Mouse (Mus musculus) liver, embryonic 15.5 days (tissue): ENCODE results near the gene Chd5. TPM values are rescaled to one million over a fixed set of nuclear protein-coding genes. Genes with fewer than 3 reads are reported as not detected.

Experiments used
- ATAC-seq: fragments of 200-750 bp; cut with Nextera tagmentation; 2 replicates; pipeline ENCODE4 v1.8.0; 2017; ENCODE audit warnings: moderate number of reproducible peaks, mild to moderate bottlenecking, moderate library complexity; ENCODE audit not compliant: insufficient read depth
- H3K27ac ChIP-seq: fragments of 300-500 bp; sonication (generic); replicated peaks from 2 replicates; pipeline ENCODE4 v1.5.1; 2015; ENCODE audit warnings: mild to moderate bottlenecking, inconsistent platforms
- H3K27me3 ChIP-seq: fragments of 300-500 bp; sonication (generic); 2 replicates; pipeline ENCODE4 v1.6.1; 2015; ENCODE audit warnings: mild to moderate bottlenecking, inconsistent platforms
- H3K36me3 ChIP-seq: fragments of 300-500 bp; sonication (generic); replicated peaks from 2 replicates; pipeline ENCODE4 v1.6.1; 2015; ENCODE audit warnings: moderate library complexity, mild to moderate bottlenecking, inconsistent platforms
- H3K4me1 ChIP-seq: fragments of 300-500 bp; sonication (generic); replicated peaks from 2 replicates; pipeline ENCODE4 v1.6.1; 2015; ENCODE audit warnings: inconsistent platforms
- H3K4me2 ChIP-seq: fragments of 300-500 bp; sonication (generic); 2 replicates; pipeline ENCODE4 v1.6.1; 2015; ENCODE audit warnings: moderate library complexity, mild to moderate bottlenecking, inconsistent platforms
- H3K4me3 ChIP-seq: fragments of 300-500 bp; sonication (generic); replicated peaks from 2 replicates; pipeline ENCODE4 v1.5.1; 2015; ENCODE audit warnings: mild to moderate bottlenecking, inconsistent platforms
- H3K9ac ChIP-seq: fragments of 300-500 bp; sonication (generic); 2 replicates; pipeline ENCODE4 v1.6.1; 2015; ENCODE audit warnings: moderate library complexity, mild to moderate bottlenecking, inconsistent platforms
- H3K9me3 ChIP-seq: fragments of 300-500 bp; sonication (generic); replicated peaks from 2 replicates; pipeline ENCODE4 v1.6.1; 2016; ENCODE audit warnings: inconsistent platforms
- WGBS: fragments of 180-500 bp; shearing (Covaris S2); methylation state at CpG from one replicate; pipeline ENCODE4 v1.1.7; 2015; ENCODE audit warnings: mixed read lengths; ENCODE audit not compliant: insufficient replicate concordance; 5-methylcytosine and 5-hydroxymethylcytosine counted together
- polyA plus RNA-seq: library from polyadenylated mRNA; unstranded; fragments of >200 nt; fragmentation: Nextera tagmentation; extraction: Ambion mirVana; gene quantifications from 2 replicates; pipeline ENCODE4 v1.2.1, GENCODE M21; 2015

The Chd5 gene
- polyA plus RNA-seq, 1 experiment from 2014 or later, result 0.16 TPM

DNA sequence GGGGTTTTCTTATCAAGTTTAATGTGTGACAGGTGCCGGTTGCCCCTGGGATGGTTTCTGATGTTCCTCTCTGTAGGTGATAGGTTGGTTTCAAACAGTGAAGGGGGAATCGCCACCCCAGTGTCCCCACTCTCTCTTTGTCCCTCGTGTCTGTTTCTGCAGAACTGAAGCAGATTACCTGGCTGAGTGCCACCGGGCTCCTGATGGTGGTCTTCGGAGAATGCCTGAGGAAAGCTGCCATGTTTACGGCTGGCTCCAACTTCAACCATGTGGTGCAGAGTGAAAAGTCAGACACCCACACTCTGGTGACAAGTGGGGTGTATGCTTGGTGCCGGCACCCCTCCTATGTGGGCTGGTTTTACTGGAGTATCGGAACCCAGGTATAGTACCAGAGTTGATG, 38.1 kb upstream of the Chd5 start:
- WGBS, result 87% methylated on average over 8 of the region's 8 CpGs
- no peaks in the 10 kb centered on the region for H3K9me3 ChIP-seq
- H3K4me3 ChIP-seq, result no peak overlapping the region
- H3K4me1 ChIP-seq, result peaks cover 27% of the 10 kb centered on the region
- H3K9ac ChIP-seq, result no peak overlapping the region
- H3K4me2 ChIP-seq, result no peak overlapping the region
- H3K27me3 ChIP-seq, result no peaks in the 10 kb centered on the region
- H3K36me3 ChIP-seq, result peaks cover 50% of the 10 kb centered on the region
- no peak overlapping the region for H3K27ac ChIP-seq
- ATAC-seq, result no peak

DNA sequence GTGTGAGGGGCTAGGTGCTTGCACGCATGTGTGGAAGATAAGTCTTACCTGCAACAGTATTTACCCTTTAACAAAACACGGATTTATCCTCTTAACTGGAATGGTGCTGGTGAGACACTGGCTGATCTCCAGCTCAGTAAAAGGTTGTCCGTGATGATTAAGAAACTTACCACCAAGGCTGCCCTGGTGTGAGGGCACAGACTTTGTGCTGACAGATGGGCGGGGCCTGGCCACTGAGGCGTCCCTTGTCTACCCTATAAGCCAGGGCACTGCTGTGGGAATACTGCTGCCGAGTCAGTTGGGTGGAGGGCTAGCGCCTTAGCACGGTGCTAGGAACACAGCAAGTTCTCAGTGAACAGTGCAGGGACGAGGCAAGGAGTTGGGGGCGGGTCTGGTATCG, 36.4 kb upstream of the Chd5 start:
- Histone ChIP-seq H3K4me2 (no peak overlapping the region), H3K27ac (no peak overlapping the region), H3K9me3 (no peaks in the 10 kb centered on the region), H3K4me1 (peaks cover 17% of the 10 kb centered on the region), H3K27me3 (no peaks in the 10 kb centered on the region), H3K9ac (no peak overlapping the region), H3K4me3 (no peak overlapping the region), H3K36me3 (peaks cover 50% of the 10 kb centered on the region)
- no peak for ATAC-seq
- 72% methylated on average over 11 of the region's 11 CpGs for WGBS

DNA sequence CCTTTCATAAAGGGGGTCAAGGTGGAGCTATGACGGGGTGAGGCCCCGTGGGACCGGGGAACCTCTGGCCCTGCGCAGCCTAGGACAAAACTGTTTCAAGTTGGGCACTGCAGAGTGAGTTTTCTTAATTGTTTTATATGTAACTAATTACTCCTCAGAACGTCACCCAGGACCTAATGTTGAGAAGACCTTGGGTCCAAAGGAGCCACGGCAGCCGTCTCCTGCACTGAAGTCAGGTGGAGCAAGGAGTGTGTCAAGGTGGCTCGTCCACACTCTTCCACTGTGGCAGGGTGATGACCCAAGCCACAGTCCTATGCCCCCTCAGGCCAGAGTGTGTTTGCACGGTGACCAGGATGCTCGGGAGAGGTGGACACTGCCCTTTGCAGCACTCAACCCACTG, 35.3 kb upstream of the Chd5 start:
- no peak for ATAC-seq
- 78% methylated on average over 10 of the region's 10 CpGs for WGBS

DNA sequence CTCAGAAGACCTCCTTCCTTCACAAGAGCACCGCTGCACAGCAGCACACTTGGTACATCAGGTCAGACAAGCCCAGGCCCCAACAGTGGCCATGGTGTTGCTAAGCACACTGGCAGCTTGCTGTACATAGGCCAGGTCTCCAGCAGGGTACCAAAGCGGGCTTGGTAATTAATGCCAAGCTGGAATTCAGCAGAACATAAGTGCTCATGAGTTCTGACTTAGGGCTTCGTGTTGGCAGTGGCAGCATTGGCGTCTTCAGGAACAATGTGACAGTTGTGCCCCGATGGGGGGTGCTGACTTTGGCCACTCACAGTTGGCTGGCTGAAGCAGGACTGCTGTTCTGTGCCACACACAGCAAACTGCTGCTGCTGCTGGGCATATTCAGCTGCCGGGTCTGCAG, 33.8 kb upstream of the Chd5 start:
- Histone ChIP-seq H3K27me3 (no peaks in the 10 kb centered on the region), H3K9ac (no peak overlapping the region), H3K27ac (no peak overlapping the region), H3K9me3 (no peaks in the 10 kb centered on the region), H3K4me1 (no peaks in the 10 kb centered on the region), H3K36me3 (peaks cover 48% of the 10 kb centered on the region), H3K4me2 (no peak overlapping the region), H3K4me3 (no peak overlapping the region)
- ATAC-seq, result no peak
- 80% methylated on average over 6 of the region's 6 CpGs for WGBS

More for the DNA sequence above, 35.3 kb upstream of the Chd5 start:
- Histone ChIP-seq H3K9me3 (no peaks in the 10 kb centered on the region), H3K36me3 (peaks cover 50% of the 10 kb centered on the region), H3K4me3 (no peak overlapping the region), H3K4me1 (peaks cover 9% of the 10 kb centered on the region), H3K27me3 (no peaks in the 10 kb centered on the region), H3K27ac (no peak overlapping the region), H3K4me2 (no peak overlapping the region), H3K9ac (no peak overlapping the region)

DNA sequence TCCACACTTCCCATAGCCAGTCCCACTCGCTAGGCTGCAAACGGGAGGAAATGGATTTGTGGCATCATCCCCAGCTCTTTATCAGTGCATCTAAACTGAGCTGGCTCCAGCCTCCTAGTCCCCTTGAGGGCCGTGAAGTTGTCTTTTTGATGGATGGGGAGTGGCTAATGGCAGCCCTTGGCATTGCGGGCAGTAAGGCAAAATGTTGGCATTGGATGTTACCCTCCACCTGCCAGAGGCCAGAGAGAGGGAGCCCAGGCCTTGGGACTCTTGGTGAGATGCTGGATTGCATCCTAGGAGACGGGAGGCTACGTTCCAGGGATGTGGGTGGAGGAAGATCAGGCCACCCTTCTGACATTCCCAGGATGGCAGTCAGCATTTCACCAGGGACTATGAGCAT, 32.5 kb upstream of the Chd5 start:
- WGBS, result 66% methylated on average over 6 of the region's 6 CpGs
- Histone ChIP-seq H3K4me2 (no peak overlapping the region), H3K4me3 (no peak overlapping the region), H3K9me3 (no peaks in the 10 kb centered on the region), H3K27me3 (peaks cover 12% of the 10 kb centered on the region), H3K27ac (no peak overlapping the region), H3K4me1 (no peaks in the 10 kb centered on the region), H3K36me3 (peaks cover 36% of the 10 kb centered on the region), H3K9ac (no peak overlapping the region)
- ATAC-seq, result no peak

DNA sequence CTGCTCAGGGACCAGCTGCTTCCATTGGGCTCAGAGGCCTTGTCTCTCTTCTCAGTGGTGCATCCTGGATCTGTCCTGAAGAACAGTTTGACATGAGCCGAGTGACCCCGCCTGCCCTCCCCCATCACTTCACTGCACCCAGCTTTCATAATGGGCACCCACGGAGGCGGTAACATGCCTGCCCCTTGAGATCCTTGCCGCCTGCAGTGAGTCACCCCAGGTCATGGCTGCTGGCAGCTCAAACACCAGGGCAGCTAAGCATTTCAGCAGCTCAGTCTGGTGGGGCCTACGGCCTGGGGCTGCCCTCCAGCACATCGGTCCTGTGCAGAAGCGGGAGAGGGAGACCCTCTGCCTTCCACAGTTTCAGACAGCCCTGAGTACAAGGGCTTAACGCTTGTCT, 30.9 kb upstream of the Chd5 start:
- H3K27ac ChIP-seq, result no peak overlapping the region
- no peak overlapping the region for H3K4me3 ChIP-seq
- no peaks in the 10 kb centered on the region for H3K9me3 ChIP-seq
- no peak for ATAC-seq
- no peak overlapping the region for H3K4me2 ChIP-seq
- H3K36me3 ChIP-seq, result peaks cover 23% of the 10 kb centered on the region
- peaks cover 28% of the 10 kb centered on the region for H3K27me3 ChIP-seq
- WGBS, result 78% methylated on average over 9 of the region's 9 CpGs
- no peak overlapping the region for H3K9ac ChIP-seq
- peaks cover 5% of the 10 kb centered on the region for H3K4me1 ChIP-seq

DNA sequence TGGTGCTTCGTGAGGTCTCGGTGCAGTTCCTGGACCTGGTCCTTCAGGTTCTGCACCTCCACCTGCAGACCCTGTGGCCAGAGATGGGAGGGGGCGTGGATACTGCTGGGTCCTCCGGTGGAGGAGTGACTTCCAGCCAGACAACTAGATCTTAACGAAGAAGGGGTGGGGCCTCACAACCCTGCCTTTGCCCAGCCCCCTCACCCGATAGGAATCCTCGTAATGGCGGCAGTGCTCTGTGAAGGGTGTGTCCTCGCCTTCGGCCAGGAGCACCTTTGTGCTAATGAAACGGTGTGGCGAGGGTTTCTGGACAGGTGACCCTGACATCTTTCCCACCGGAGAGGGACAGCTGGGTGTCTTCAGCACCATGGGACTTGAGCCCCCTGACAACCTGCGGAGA, 26.3 kb upstream of the Chd5 start:
- H3K27ac ChIP-seq, result no peak overlapping the region
- no peaks in the 10 kb centered on the region for H3K36me3 ChIP-seq
- H3K9ac ChIP-seq, result no peak overlapping the region
- peak overlapping the region; percentile 15; the same call in 1 of the 2 replicates for H3K4me2 ChIP-seq
- H3K4me3 ChIP-seq, result no peak overlapping the region
- ATAC-seq, result no peak
- H3K4me1 ChIP-seq, result peaks cover 16% of the 10 kb centered on the region
- peaks cover 74% of the 10 kb centered on the region for H3K27me3 ChIP-seq
- no peaks in the 10 kb centered on the region for H3K9me3 ChIP-seq
- 6% methylated on average over 14 of the region's 14 CpGs for WGBS

DNA sequence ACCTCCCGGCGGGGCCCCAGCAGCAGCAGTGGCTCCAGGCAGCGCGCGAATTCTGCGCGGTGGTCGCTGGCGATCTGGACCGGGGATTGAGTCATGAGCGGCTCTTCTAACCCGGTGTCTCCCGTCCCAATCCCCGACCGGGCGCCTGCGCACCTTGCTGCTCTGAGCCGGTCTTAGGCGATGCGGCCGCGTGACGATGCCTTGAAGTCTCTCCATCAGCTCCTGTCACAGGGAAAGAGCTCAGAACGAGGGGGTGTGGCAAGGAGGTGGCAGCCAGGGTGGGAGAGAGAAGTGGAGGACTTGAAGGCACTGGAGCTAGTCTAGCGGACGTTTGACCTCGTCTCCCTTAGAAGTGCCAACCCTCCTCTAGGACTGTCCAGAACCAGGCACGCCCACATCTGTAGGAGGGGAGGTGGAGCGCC, 25.2 kb upstream of the Chd5 start:
- peak overlapping the region; percentile 47 for H3K4me2 ChIP-seq
- H3K27ac ChIP-seq, result no peak overlapping the region
- H3K9me3 ChIP-seq, result no peaks in the 10 kb centered on the region
- 1% methylated on average over 29 of the region's 29 CpGs for WGBS
- H3K4me3 ChIP-seq, result peak overlapping the region; percentile 24
- no peaks in the 10 kb centered on the region for H3K36me3 ChIP-seq
- ATAC-seq, result no peak
- no peak overlapping the region for H3K9ac ChIP-seq
- peaks cover 85% of the 10 kb centered on the region for H3K27me3 ChIP-seq
- H3K4me1 ChIP-seq, result peaks cover 16% of the 10 kb centered on the region

DNA sequence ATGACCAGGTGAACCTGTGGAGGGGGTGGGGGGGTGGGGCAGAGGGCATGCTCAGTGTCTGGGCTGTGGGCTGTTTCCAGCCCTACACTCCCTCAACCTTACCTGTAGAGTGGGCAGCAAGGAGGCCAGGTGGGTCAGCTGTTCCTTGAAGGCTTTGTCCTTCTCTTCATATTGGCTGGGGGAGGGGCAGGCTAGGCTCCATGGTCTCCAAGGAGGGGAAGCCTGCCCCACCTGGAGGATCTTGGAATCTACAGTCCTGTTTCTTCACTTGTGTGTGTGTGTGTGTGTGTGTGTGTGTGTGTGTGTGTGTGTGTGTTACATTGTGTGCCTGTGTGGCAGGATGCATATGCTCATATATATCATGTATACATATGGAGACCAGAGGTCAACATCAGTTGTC, 24.5 kb upstream of the Chd5 start:
- no peaks in the 10 kb centered on the region for H3K9me3 ChIP-seq
- no peak for ATAC-seq
- no peak overlapping the region for H3K4me3 ChIP-seq
- no peaks in the 10 kb centered on the region for H3K36me3 ChIP-seq
- H3K9ac ChIP-seq, result no peak overlapping the region
- H3K27me3 ChIP-seq, result peaks cover 92% of the 10 kb centered on the region
- H3K4me2 ChIP-seq, result no peak overlapping the region
- peaks cover 22% of the 10 kb centered on the region for H3K4me1 ChIP-seq
- H3K27ac ChIP-seq, result no peak overlapping the region

DNA sequence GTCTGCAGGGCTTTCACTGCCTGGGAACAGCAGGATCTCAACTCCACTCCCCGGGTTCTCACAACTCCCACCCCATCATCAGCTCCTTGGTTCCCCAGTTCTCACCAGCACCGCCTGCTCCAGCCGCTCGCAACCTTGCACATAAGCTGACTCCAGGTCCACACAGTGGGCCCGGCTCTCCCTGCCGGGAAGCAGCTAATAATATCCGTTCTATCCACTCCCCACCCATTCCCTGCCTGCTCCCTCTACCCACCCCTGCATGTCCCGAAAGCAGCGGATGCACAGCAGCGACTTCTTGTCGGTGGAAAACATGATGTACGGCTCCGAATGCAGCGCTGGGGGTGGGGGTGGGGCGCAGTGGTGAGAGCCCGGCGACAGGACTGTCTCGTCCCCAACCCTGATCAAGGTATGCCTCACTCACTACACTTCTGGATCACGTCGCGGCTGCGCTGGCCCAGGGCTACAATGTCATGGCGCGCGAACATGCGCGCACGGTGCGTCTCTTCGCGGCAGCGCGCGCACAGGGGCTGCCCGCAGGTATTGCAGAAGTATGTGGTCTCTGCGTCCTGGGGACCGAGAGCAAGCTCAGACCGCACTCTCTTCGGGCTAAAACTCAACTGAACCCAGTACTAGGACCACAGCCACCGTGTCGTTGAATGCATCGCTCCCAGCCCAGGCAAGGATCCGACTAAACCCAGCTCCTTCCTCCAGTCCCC, 22.8 kb upstream of the Chd5 start:
- 2% methylated on average over 43 of the region's 43 CpGs for WGBS
- Histone ChIP-seq H3K27ac (no peak overlapping the region), H3K27me3 (peaks cover 89% of the 10 kb centered on the region), H3K4me1 (peaks cover 22% of the 10 kb centered on the region), H3K9ac (no peak overlapping the region), H3K4me3 (no peak overlapping the region; the same call in 1 of the 2 replicates), H3K36me3 (no peaks in the 10 kb centered on the region), H3K4me2 (peak overlapping the region; percentile 15), H3K9me3 (no peaks in the 10 kb centered on the region)
- ATAC-seq, result no peak

DNA sequence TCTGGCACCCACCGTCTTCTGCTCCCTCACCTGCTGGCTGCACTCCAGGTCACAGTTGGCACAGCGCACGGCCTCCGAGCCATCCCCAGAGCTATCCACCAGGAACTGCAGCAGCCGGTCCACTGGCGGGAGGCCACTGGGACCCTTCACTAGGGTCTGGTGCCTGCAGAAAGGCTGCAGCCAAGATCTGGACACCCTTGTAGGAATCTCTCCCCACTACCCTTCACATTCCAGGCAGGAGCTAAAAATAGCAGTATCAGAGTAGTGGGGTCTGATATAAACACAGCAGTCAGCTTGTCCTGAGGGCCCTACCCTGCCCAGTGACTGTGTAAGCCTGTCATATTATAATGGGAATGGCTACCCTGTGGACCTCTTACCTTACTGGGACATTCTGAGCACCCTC, 20.8 kb upstream of the Chd5 start:
- ATAC-seq, result no peak
- Histone ChIP-seq H3K4me2 (no peak overlapping the region), H3K4me1 (peaks cover 16% of the 10 kb centered on the region), H3K27me3 (peaks cover 73% of the 10 kb centered on the region), H3K9ac (no peak overlapping the region), H3K9me3 (no peaks in the 10 kb centered on the region), H3K27ac (no peak overlapping the region), H3K4me3 (no peak overlapping the region), H3K36me3 (no peaks in the 10 kb centered on the region)
- 74% methylated on average over 6 of the region's 6 CpGs for WGBS
